Mouse (Mus musculus): ENCODE results near the gene Kcnj4.

GRCm38 (mm10) chr15:79469577-79469976 lies 35.5 kb downstream of the Kcnj4 start:
- TF ChIP-seq POLR2A (IDR thresholded peaks at IDR 0.05; ENCODE audit: low read depth, low read length) (no peak), CTCF (IDR thresholded peaks at IDR 0.05; ENCODE audit: borderline replicate concordance, insufficient read depth, low read length) (no peak)

Measured in embryonic fibroblast, embryonic 13.5 days (primary cell).